Mouse (Mus musculus): ENCODE results near the gene Vmn1r188.
"Not testable (repeated sequence)": the region's sequence is repeated elsewhere in the genome, so short reads cannot be mapped to it uniquely, and the experiment has no call there.

The Vmn1r188 gene

GRCm38 (mm10) chr13:22084140-22084539, at the start of gene Vmn1r188:
Vmn1r188 (plus strand) TSS chr13:22084440.
- not testable (repeated sequence) for H3K27me3 ChIP-seq (ENCODE audit: control insufficient read depth, insufficient read depth, low read length, poor library complexity, severe bottlenecking); H3K36me3 ChIP-seq (ENCODE audit: control insufficient read depth, insufficient read depth, low read length, poor library complexity, severe bottlenecking); DNase-seq (ENCODE audit: low read depth, low spot score)

GRCm38 (mm10) chr13:22034443-22035266, 49.6 kb upstream of the Vmn1r188 start:
- Histone ChIP-seq H3K27me3 (ENCODE audit: control insufficient read depth, insufficient read depth, low read length, poor library complexity, severe bottlenecking) (no peaks in the 10 kb centered on the region), H3K36me3 (ENCODE audit: control insufficient read depth, insufficient read depth, low read length, poor library complexity, severe bottlenecking) (no peaks in the 10 kb centered on the region)
- no peak for DNase-seq (ENCODE audit: low read depth, low spot score)

GRCm38 (mm10) chr13:22035267-22036148, 48.7 kb upstream of the Vmn1r188 start, which contains the start of the genes Hist1h2ah and Hist1h2bk:
Hist1h2ah (minus strand) TSS chr13:22035568.
Hist1h2bk (plus strand) TSS chr13:22035870.
- not testable (repeated sequence) for H3K36me3 ChIP-seq (ENCODE audit: control insufficient read depth, insufficient read depth, low read length, poor library complexity, severe bottlenecking); H3K27me3 ChIP-seq (ENCODE audit: control insufficient read depth, insufficient read depth, low read length, poor library complexity, severe bottlenecking)
- peak; percentile 95 for DNase-seq (ENCODE audit: low read depth, low spot score)

GRCm38 (mm10) chr13:22036149-22036956, 47.9 kb upstream of the Vmn1r188 start:
- H3K36me3 ChIP-seq (ENCODE audit: control insufficient read depth, insufficient read depth, low read length, poor library complexity, severe bottlenecking): no peaks in the 10 kb centered on the region
- no peaks in the 10 kb centered on the region for H3K27me3 ChIP-seq (ENCODE audit: control insufficient read depth, insufficient read depth, low read length, poor library complexity, severe bottlenecking)
- DNase-seq (ENCODE audit: low read depth, low spot score): no peak

GRCm38 (mm10) chr13:22036986-22037385, 47.3 kb upstream of the Vmn1r188 start:
- H3K27me3 ChIP-seq (ENCODE audit: control insufficient read depth, insufficient read depth, low read length, poor library complexity, severe bottlenecking): no peaks in the 10 kb centered on the region
- no peaks in the 10 kb centered on the region for H3K36me3 ChIP-seq (ENCODE audit: control insufficient read depth, insufficient read depth, low read length, poor library complexity, severe bottlenecking)
- no peak for DNase-seq (ENCODE audit: low read depth, low spot score)

- DNase-seq (ENCODE audit: low read depth, low spot score): no peak
- no peaks in the 10 kb centered on the region for H3K36me3 ChIP-seq (ENCODE audit: control insufficient read depth, insufficient read depth, low read length, poor library complexity, severe bottlenecking)
- no peaks in the 10 kb centered on the region for H3K27me3 ChIP-seq (ENCODE audit: control insufficient read depth, insufficient read depth, low read length, poor library complexity, severe bottlenecking)
These were observed 46.8 kb upstream of the Vmn1r188 start for GRCm38 (mm10) chr13:22037415-22037814.

GRCm38 (mm10) chr13:22039364-22039763, 44.9 kb upstream of the Vmn1r188 start:
- no peak for DNase-seq (ENCODE audit: low read depth, low spot score)
- Histone ChIP-seq H3K36me3 (ENCODE audit: control insufficient read depth, insufficient read depth, low read length, poor library complexity, severe bottlenecking) (no peaks in the 10 kb centered on the region), H3K27me3 (ENCODE audit: control insufficient read depth, insufficient read depth, low read length, poor library complexity, severe bottlenecking) (no peaks in the 10 kb centered on the region)

GRCm38 (mm10) chr13:22039951-22040463, 44.2 kb upstream of the Vmn1r188 start:
- H3K36me3 ChIP-seq (ENCODE audit: control insufficient read depth, insufficient read depth, low read length, poor library complexity, severe bottlenecking): no peaks in the 10 kb centered on the region
- H3K27me3 ChIP-seq (ENCODE audit: control insufficient read depth, insufficient read depth, low read length, poor library complexity, severe bottlenecking): no peaks in the 10 kb centered on the region
- no peak for DNase-seq (ENCODE audit: low read depth, low spot score)

GRCm38 (mm10) chr13:22040464-22041141, 43.6 kb upstream of the Vmn1r188 start:
- Histone ChIP-seq H3K27me3 (ENCODE audit: control insufficient read depth, insufficient read depth, low read length, poor library complexity, severe bottlenecking) (no peaks in the 10 kb centered on the region), H3K36me3 (ENCODE audit: control insufficient read depth, insufficient read depth, low read length, poor library complexity, severe bottlenecking) (no peaks in the 10 kb centered on the region)
- peak; percentile 59 for DNase-seq (ENCODE audit: low read depth, low spot score)

- DNase-seq (ENCODE audit: low read depth, low spot score): peak; percentile 98
- H3K36me3 ChIP-seq (ENCODE audit: control insufficient read depth, insufficient read depth, low read length, poor library complexity, severe bottlenecking); H3K27me3 ChIP-seq (ENCODE audit: control insufficient read depth, insufficient read depth, low read length, poor library complexity, severe bottlenecking): not testable (repeated sequence)
These were observed 43.1 kb upstream of the Vmn1r188 start, which contains the start of gene Hist1h4i for GRCm38 (mm10) chr13:22041142-22041536. Hist1h4i (minus strand) TSS chr13:22041362.

- peak; percentile 36 for DNase-seq (ENCODE audit: low read depth, low spot score)
- Histone ChIP-seq H3K36me3 (ENCODE audit: control insufficient read depth, insufficient read depth, low read length, poor library complexity, severe bottlenecking) (no peaks in the 10 kb centered on the region), H3K27me3 (ENCODE audit: control insufficient read depth, insufficient read depth, low read length, poor library complexity, severe bottlenecking) (no peaks in the 10 kb centered on the region)
These were observed 42.3 kb upstream of the Vmn1r188 start for GRCm38 (mm10) chr13:22041651-22042567.

GRCm38 (mm10) chr13:22042568-22043502, 41.4 kb upstream of the Vmn1r188 start, which contains the start of the genes Hist1h2ag and Hist1h2bj:
Hist1h2ag (minus strand) TSS chr13:22042944.
Hist1h2bj (plus strand) TSS chr13:22043214.
- not testable (repeated sequence) for H3K36me3 ChIP-seq (ENCODE audit: control insufficient read depth, insufficient read depth, low read length, poor library complexity, severe bottlenecking); H3K27me3 ChIP-seq (ENCODE audit: control insufficient read depth, insufficient read depth, low read length, poor library complexity, severe bottlenecking)
- DNase-seq (ENCODE audit: low read depth, low spot score): peak; percentile 98

Data from splenic B cell, adult 2 months (primary cell).